Mouse (Mus musculus) lung, embryonic 15.5 days (tissue): ENCODE results near the gene Rnf5. TPM values are rescaled to one million over a fixed set of nuclear protein-coding genes. Genes with fewer than 3 reads are reported as not detected.
A peak's percentile ranks its signal among the peaks of the same experiment; 100 is the strongest.

Source experiments
- ATAC-seq: fragments of 200-750 bp; cut with Nextera tagmentation; 2 replicates; pipeline ENCODE4 v1.8.0; 2017; ENCODE audit warnings: moderate number of reproducible peaks, borderline replicate concordance; ENCODE audit not compliant: low FRiP score, low TSS enrichment; ENCODE audit errors: extremely low read depth
- H3K27ac ChIP-seq: fragments of 300-500 bp; sonication (generic); 2 replicates; pipeline ENCODE4 v1.5.1; 2015; ENCODE audit warnings: moderate library complexity, mild to moderate bottlenecking, inconsistent platforms
- H3K27me3 ChIP-seq: fragments of 300-500 bp; sonication (generic); 2 replicates; pipeline ENCODE4 v1.6.1; 2015; ENCODE audit warnings: inconsistent platforms
- H3K36me3 ChIP-seq: fragments of 300-500 bp; sonication (generic); 2 replicates; pipeline ENCODE4 v1.6.1; 2015; ENCODE audit warnings: inconsistent platforms
- H3K4me1 ChIP-seq: fragments of 300-500 bp; sonication (generic); 2 replicates; pipeline ENCODE4 v1.6.1; 2015; ENCODE audit warnings: inconsistent platforms
- H3K4me2 ChIP-seq: fragments of 300-500 bp; sonication (generic); 2 replicates; pipeline ENCODE4 v1.6.1; 2015; ENCODE audit warnings: inconsistent platforms, mild to moderate bottlenecking, moderate library complexity
- H3K4me3 ChIP-seq: fragments of 300-500 bp; sonication (generic); 2 replicates; pipeline ENCODE4 v1.5.1; 2015; ENCODE audit warnings: mild to moderate bottlenecking, inconsistent platforms
- H3K9ac ChIP-seq: fragments of 300-500 bp; sonication (generic); 2 replicates; pipeline ENCODE4 v1.6.1; 2015; ENCODE audit warnings: inconsistent platforms
- H3K9me3 ChIP-seq: fragments of 300-500 bp; sonication (generic); 2 replicates; pipeline ENCODE4 v1.6.1; 2016; ENCODE audit warnings: inconsistent platforms
- WGBS: fragments of 180-500 bp; shearing (Covaris S2); methylation state at CpG from one replicate; pipeline ENCODE4 v1.1.7; 2015; 5-methylcytosine and 5-hydroxymethylcytosine counted together
- polyA plus RNA-seq: library from polyadenylated mRNA; unstranded; fragments of >200 nt; fragmentation: Nextera tagmentation; extraction: Ambion mirVana; gene quantifications from 2 replicates; pipeline ENCODE4 v1.2.1, GENCODE M21; 2015

Rnf5 gene
- polyA plus RNA-seq, 1 experiment from 2014 or later = 122 TPM

DNA sequence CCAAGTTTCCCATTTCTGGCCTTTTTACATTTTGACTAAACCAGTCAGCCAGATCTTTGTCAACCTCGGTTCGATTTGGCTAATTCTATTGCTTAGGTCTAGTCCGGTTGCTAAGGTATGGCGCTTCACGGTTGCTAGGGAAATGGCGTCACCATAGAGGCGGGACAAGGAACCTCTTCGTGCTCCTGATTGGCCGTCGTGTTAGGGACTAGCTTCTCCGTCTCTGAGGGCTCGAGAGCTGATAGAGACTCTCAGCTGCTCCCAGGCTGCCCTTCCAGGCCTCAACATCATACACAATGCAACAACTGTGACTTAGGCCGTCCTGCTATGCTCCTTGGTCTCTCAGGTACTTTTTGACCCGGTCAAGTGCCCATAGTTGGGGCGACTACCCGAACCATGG lies 41.1 kb upstream of the Rnf5 start, which contains the start of gene Fkbpl:
Gene Fkbpl, plus strand, starts transcription at position 157 of the 400 bp plus-strand sequence.
- WGBS = under 1% methylated on average over 16 of the region's 16 CpGs

DNA sequence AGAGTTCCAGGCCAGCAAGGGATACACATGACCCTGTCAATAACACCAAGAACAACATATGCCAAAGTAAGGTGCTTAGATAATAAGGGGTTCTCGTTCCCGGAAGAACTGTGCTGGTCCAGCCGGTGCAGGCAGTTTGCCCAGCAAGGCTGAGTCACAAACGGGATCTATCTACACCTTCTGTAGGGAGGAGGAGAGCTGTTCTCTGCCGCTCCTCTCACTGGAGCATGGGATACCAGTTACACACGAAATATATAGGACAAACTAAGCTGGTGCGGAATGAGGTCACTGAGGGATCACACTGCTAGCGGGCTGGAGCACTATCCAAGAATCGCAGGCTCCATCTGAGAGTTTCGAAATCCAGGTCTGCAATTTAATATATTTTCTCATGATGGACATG lies 40.5 kb upstream of the Rnf5 start:
- 77% methylated on average over 10 of the region's 10 CpGs for WGBS
- no peak for ATAC-seq

More for the DNA sequence above, 41.1 kb upstream of the Rnf5 start, which contains the start of gene Fkbpl:
- peak; percentile 81 for ATAC-seq
- Histone ChIP-seq H3K9me3 (no peaks in the 10 kb centered on the region), H3K4me1 (peaks cover 36% of the 10 kb centered on the region), H3K4me3 (peak within 1 kb of the TSS; percentile 59), H3K4me2 (peak within 1 kb of the TSS; percentile 66), H3K9ac (peak within 1 kb of the TSS; percentile 57), H3K27ac (peak within 1 kb of the TSS; percentile 65), H3K36me3 (peaks cover 10% of the 10 kb centered on the region), H3K27me3 (no peaks in the 10 kb centered on the region; the same call in 1 of the 2 replicates)

DNA sequence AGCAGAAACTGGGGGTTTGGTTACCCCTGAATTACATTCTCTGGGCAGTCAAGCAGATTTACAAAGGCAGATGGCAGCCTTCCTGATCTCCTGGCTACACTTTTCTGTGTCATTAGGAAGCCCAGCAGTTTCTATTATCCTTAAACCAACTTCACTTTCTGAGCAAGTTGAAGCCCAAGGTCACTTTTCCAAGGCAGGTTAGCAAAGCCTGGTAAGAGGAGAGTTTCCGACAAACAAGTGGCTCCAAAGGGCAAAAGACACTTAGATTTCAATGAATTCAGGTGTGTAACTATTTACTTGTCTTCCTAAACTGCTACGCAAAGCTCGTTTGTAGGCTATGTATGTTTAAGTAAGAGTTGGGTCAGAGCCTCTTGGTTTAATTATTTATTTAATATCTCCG lies 39.9 kb upstream of the Rnf5 start:
- no peak overlapping the region for H3K4me2 ChIP-seq
- H3K4me3 ChIP-seq = no peak overlapping the region
- WGBS = 81% methylated on average over 4 of the region's 4 CpGs

More for the DNA sequence above, 40.5 kb upstream of the Rnf5 start:
- H3K4me2 ChIP-seq = no peak overlapping the region
- H3K27ac ChIP-seq = no peak overlapping the region
- no peaks in the 10 kb centered on the region; the same call in 1 of the 2 replicates for H3K27me3 ChIP-seq
- H3K36me3 ChIP-seq = 0 out of 2 replicates have a peak, but pooled peaks cover 3% of the 10 kb centered on the region
- H3K4me3 ChIP-seq = no peak overlapping the region
- H3K4me1 ChIP-seq = peaks cover 36% of the 10 kb centered on the region
- H3K9me3 ChIP-seq = no peaks in the 10 kb centered on the region
- no peak overlapping the region for H3K9ac ChIP-seq

DNA sequence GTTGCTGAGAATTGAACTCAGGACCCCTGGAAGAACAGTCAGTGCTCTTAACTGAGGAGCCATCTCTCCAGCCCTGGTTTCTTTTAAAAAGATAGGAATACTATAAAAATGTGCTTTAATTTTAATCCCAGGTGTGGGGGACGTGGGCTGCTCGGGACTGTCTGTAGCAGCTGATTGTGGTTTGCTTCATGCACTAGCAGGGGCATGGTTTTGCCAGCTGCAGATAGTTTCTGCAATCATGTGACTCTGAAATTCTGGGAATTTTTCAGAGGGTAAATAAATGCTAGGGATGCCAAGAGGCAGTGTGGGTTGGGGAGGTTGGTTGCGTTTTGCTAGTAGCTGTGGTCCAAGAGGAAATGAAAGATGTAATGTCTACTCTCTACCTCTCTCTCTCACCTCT lies 38.5 kb upstream of the Rnf5 start:
- H3K27ac ChIP-seq = no peak overlapping the region
- peaks cover 13% of the 10 kb centered on the region; the same call in 1 of the 2 replicates for H3K27me3 ChIP-seq
- H3K4me2 ChIP-seq = no peak overlapping the region
- H3K9me3 ChIP-seq = no peaks in the 10 kb centered on the region
- H3K9ac ChIP-seq = no peak overlapping the region
- H3K36me3 ChIP-seq = 0 out of 2 replicates have a peak, but pooled peaks cover 3% of the 10 kb centered on the region
- H3K4me1 ChIP-seq = peaks cover 25% of the 10 kb centered on the region
- ATAC-seq = no peak
- no peak overlapping the region for H3K4me3 ChIP-seq
- whole genome bisulfite sequencing = 71% methylated on average over 3 of the region's 3 CpGs

More for the DNA sequence above, 39.9 kb upstream of the Rnf5 start:
- ATAC-seq = no peak
- no peak overlapping the region for H3K9ac ChIP-seq
- no peak overlapping the region for H3K27ac ChIP-seq
- no peaks in the 10 kb centered on the region; the same call in 1 of the 2 replicates for H3K27me3 ChIP-seq
- 0 out of 2 replicates have a peak, but pooled peaks cover 3% of the 10 kb centered on the region for H3K36me3 ChIP-seq
- H3K4me1 ChIP-seq = peaks cover 34% of the 10 kb centered on the region
- H3K9me3 ChIP-seq = no peaks in the 10 kb centered on the region

DNA sequence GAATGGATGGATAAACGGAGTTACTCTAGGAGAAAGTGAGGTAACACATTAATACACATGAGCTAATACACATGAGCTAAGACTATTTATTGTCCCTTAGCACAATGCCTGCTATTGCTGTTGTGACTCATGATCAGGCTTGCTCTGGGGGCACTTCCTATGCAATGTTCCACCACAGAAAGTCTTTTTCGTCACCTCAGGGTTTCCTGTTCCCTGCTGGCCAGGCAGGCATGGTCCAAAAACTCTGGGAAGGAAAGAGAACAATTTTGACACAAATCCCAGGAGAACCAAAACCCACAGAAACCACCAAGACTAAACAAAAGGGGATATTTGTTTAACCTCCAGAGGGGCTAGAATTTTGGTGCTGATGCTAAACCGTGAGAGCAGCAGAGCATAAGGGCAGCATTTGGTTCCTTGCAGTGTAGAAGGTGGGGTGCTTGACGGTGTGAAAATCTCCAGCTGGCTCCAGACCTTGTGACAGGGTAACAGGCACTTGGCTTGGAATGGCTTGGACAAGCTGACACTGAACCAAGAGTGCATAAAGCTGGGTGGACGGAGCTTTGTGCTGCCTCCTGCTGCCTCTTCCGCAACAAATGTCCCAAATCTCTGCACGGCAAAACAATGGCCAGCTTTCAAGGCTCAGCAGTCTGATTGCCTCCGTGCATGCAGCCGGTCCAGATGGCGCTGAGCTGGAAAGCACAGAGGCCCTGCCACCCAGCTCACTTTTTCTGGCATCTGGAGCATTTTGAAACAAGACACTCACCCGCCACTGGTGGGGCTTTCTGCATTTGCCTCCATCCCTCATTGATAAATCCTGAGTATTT lies 37.5 kb upstream of the Rnf5 start:
- no peak overlapping the region for H3K9ac ChIP-seq
- peak overlapping the region; percentile 30; the same call in 1 of the 2 replicates for H3K27ac ChIP-seq
- H3K27me3 ChIP-seq = peaks cover 21% of the 10 kb centered on the region
- no peak overlapping the region for H3K4me2 ChIP-seq
- 16% methylated on average over 11 of the region's 11 CpGs for WGBS
- peaks cover 18% of the 10 kb centered on the region for H3K4me1 ChIP-seq
- H3K4me3 ChIP-seq = no peak overlapping the region
- no peaks in the 10 kb centered on the region for H3K9me3 ChIP-seq
- no peak for ATAC-seq
- 0 out of 2 replicates have a peak, but pooled peaks cover 3% of the 10 kb centered on the region for H3K36me3 ChIP-seq

DNA sequence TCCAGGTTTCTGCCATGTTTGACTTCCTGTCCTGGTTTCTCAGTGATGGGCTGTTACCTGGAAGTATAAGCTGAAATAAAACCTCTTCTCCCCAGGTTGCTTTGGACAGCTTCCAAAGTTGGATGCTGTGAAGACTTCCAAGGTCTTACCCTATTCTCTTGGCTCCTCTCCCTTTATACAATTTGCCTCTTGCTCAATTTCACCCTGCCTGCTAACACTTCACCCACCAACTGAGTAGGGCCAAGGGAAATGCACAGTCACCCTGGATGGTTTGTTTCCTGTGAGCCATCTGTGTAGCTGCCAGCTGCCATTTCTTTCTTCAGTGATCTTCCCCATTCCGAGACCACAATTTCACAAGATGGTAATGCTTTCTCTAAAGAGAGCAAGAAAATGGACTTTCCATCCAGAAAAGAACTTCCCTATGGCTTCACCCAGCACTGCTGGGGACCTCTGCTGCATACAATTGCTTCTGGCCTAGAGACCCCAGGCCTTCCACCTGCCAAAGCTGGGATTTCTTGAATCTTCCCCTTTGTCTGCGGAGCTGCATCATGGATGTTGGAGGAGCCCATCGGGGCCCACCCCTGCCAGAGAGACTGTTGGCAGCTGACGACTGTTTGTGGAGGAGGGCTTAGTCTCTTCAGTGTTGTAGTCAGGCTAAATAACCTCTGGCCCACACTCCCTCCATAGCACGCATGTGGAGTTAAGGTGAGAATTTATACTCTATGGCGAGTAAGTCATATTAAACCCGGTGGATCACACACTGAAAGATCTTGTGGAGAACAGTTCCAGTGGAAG lies 36.2 kb upstream of the Rnf5 start:
- Histone ChIP-seq H3K9me3 (no peaks in the 10 kb centered on the region), H3K27me3 (peaks cover 31% of the 10 kb centered on the region), H3K4me2 (no peak overlapping the region), H3K4me1 (peaks cover 8% of the 10 kb centered on the region; the same call in 1 of the 2 replicates), H3K27ac (no peak overlapping the region), H3K9ac (no peak overlapping the region), H3K36me3 (no peaks in the 10 kb centered on the region), H3K4me3 (no peak overlapping the region)
- WGBS = 82% methylated on average over 7 of the region's 7 CpGs
- ATAC-seq = no peak

DNA sequence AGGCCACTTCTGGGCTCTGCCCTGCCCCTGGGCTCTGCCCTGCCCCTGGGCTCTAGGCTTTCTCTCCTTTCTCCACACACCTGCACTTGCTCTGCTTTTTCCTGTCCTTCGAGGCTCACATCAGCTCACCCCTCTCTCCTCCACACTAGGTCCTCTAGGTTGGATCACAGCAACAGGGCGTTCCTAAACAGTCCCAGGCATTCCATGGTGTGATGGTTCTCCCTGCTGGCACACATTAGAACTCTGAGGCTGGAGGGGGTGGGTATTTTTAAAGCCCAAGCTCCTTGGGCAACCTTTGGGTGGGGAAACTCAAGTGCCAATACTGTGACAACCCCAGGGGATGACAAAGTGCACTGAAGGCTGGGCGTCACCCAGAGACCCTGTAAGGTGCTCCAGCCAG lies 34.0 kb upstream of the Rnf5 start:
- H3K27me3 ChIP-seq = peaks cover 53% of the 10 kb centered on the region
- H3K4me1 ChIP-seq = peaks cover 11% of the 10 kb centered on the region
- no peak for ATAC-seq
- H3K4me2 ChIP-seq = no peak overlapping the region
- no peaks in the 10 kb centered on the region for H3K9me3 ChIP-seq
- H3K36me3 ChIP-seq = no peaks in the 10 kb centered on the region
- no peak overlapping the region for H3K27ac ChIP-seq
- H3K9ac ChIP-seq = no peak overlapping the region
- H3K4me3 ChIP-seq = no peak overlapping the region
- WGBS = 56% methylated on average over 3 of the region's 3 CpGs

DNA sequence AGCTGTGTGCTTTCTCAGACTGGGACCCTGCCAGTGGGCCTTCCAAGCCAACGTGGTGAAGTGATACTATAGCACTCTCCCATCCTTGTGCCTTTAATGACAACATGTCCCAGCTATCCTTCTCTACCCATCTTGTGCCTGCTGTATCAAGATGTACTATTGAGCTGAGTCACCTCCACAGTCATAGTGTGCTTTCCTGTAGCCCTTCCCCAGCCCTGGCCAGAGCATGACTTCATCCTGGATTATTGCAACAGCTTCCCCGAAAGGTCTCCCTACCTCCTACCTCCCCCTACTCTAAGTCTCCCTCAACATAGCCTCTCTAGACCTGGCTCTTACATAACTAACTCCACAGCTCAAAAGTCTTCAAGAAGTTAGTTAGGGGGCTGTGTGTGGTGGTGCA lies 32.2 kb upstream of the Rnf5 start:
- H3K36me3 ChIP-seq = no peaks in the 10 kb centered on the region
- H3K27me3 ChIP-seq = peaks cover 71% of the 10 kb centered on the region
- WGBS = 64% methylated on average over 2 of the region's 2 CpGs
- H3K4me2 ChIP-seq = no peak overlapping the region
- ATAC-seq = no peak
- peaks cover 22% of the 10 kb centered on the region for H3K4me1 ChIP-seq
- no peaks in the 10 kb centered on the region for H3K9me3 ChIP-seq
- H3K27ac ChIP-seq = no peak overlapping the region
- no peak overlapping the region for H3K9ac ChIP-seq
- no peak overlapping the region for H3K4me3 ChIP-seq

DNA sequence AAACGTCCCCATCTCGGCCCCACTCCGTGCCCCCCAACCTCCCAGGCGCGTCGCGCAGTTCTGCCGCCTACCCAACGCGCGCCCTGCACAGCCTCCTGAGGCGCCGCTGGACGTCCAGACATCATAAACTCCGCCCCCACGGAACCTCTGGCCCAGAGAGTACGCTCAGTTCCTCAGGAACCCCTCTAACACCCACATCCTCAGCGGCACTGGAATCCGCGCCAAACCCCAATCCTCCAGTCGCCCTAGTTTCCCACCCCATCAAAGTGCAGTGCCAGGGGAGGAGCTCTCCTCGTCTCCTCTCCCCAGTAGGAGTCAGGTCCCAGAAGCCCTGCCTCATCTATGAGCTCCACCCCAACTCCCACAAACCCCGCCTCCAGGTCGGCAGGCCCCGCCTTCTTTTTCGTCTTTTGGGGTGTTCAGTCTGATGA lies 28.8 kb upstream of the Rnf5 start:
- Histone ChIP-seq H3K9me3 (no peaks in the 10 kb centered on the region), H3K27me3 (peaks cover 82% of the 10 kb centered on the region), H3K9ac (peak overlapping the region; percentile 18; the same call in 1 of the 2 replicates), H3K4me3 (peak overlapping the region; percentile 36), H3K36me3 (no peaks in the 10 kb centered on the region), H3K4me2 (peak overlapping the region; percentile 64), H3K4me1 (peaks cover 42% of the 10 kb centered on the region), H3K27ac (no peak overlapping the region)
- peak; percentile 61 for ATAC-seq
- WGBS = under 1% methylated on average over 26 of the region's 26 CpGs

DNA sequence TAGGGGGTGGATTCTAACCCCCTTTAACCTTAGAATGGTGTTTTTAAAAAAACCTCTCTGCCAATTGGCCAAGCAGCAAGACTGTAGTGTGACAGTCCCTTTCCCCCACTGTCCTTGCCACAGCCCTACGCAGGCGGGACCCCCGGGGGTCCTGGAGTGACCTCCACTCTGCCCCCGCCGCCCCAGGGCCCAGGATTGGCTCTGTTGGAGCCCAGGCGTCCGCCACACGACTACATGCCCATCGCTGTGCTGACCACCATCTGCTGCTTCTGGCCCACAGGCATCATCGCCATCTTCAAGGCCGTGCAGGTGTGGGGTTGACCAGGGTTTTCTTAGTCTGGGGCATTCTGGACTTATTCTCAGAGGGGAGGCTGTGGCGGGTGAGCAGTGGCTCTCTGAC lies 28.2 kb upstream of the Rnf5 start:
- 3% methylated on average over 12 of the region's 12 CpGs for WGBS

DNA sequence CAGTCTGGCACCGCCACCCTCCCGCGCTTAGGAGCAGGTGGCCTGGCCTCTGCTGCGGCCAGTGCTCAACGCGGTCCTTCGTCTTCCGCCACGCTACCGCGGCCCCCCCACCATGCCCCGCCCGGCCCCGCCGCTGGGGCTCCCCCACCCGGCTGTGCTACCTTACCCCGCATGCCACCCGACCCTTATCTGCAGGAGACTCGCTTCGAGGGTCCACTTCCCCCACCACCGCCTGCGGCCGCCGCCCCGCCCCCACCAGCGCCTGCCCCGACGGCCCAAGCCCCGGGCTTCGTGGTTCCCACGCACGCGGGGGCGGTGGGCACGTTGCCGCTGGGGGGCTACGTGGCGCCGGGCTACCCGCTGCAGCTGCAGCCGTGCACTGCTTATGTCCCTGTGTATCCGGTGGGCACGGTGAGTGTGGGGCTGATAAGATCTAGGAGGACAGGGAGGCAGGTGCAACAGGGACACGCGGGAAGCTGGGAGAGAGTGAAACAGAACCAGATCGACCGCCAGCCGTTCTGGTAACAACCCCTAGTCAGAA lies 27.3 kb upstream of the Rnf5 start:
- Histone ChIP-seq H3K36me3 (no peaks in the 10 kb centered on the region), H3K27ac (no peak overlapping the region), H3K4me3 (peak overlapping the region; percentile 15; the same call in 1 of the 2 replicates), H3K4me1 (peaks cover 49% of the 10 kb centered on the region), H3K9me3 (no peaks in the 10 kb centered on the region), H3K27me3 (peaks cover 69% of the 10 kb centered on the region), H3K9ac (no peak overlapping the region), H3K4me2 (peak overlapping the region; percentile 45)
- no peak for ATAC-seq
- WGBS = 3% methylated on average over 47 of the region's 48 CpGs

More for the DNA sequence above, 28.2 kb upstream of the Rnf5 start:
- peaks cover 42% of the 10 kb centered on the region for H3K4me1 ChIP-seq
- H3K9ac ChIP-seq = peak overlapping the region; percentile 18; the same call in 1 of the 2 replicates
- peak overlapping the region; percentile 36 for H3K4me3 ChIP-seq
- H3K27ac ChIP-seq = no peak overlapping the region
- H3K9me3 ChIP-seq = no peaks in the 10 kb centered on the region
- no peak for ATAC-seq
- H3K27me3 ChIP-seq = peaks cover 76% of the 10 kb centered on the region
- H3K4me2 ChIP-seq = peak overlapping the region; percentile 64
- H3K36me3 ChIP-seq = no peaks in the 10 kb centered on the region
